Mouse (Mus musculus) layer of hippocampus, postnatal 25 days (tissue): ENCODE measurements around the gene Atp9a. TPM values are rescaled to one million over a fixed set of nuclear protein-coding genes. Genes with fewer than 3 reads are reported as not detected.
A peak's percentile ranks its signal among the peaks of the same experiment; 100 is the strongest.

Source experiments
- DNase-seq, 2 experiments: peaks; one replicate each; pipeline ENCODE4 v3.0.0; 2022; ENCODE audit warnings: mixed read lengths in 2 of 2, low spot score in 1 of 2; ENCODE audit errors: extremely low spot score in 1 of 2
- total RNA-seq, 2 experiments: library from RNA; stranded (reverse); gene quantifications; 2 replicates each; pipeline ENCODE4 v1.2.3; 2021

The Atp9a gene
- total RNA-seq, 2 experiments from 2014 or later, result 356 to 393 TPM

- DNase-seq, result peak; percentile 47 to 58
These were observed 743 bp downstream of the Atp9a start for GRCm38 (mm10) chr2:168741273-168742058.

- DNase-seq, result no peak
These were observed 1.7 kb downstream of the Atp9a start for GRCm38 (mm10) chr2:168740496-168740895.

GRCm38 (mm10) chr2:168738854-168739253 lies 3.4 kb downstream of the Atp9a start:
- no peak for DNase-seq

GRCm38 (mm10) chr2:168737878-168738277 lies 4.3 kb downstream of the Atp9a start:
- DNase-seq, result no peak

- no peak for DNase-seq
These were observed 8.2 kb downstream of the Atp9a start for GRCm38 (mm10) chr2:168734023-168734422.

- DNase-seq, result no peak
These were observed 11.0 kb downstream of the Atp9a start for GRCm38 (mm10) chr2:168731258-168731657.

GRCm38 (mm10) chr2:168729736-168730135 lies 12.5 kb downstream of the Atp9a start:
- DNase-seq, result no peak

GRCm38 (mm10) chr2:168728045-168728444 lies 14.2 kb downstream of the Atp9a start:
- no peak for DNase-seq

- DNase-seq, result no peak
These were observed 16.2 kb downstream of the Atp9a start for GRCm38 (mm10) chr2:168726007-168726406.

GRCm38 (mm10) chr2:168721313-168721712 lies 20.9 kb downstream of the Atp9a start:
- DNase-seq, result no peak

- DNase-seq, result no peak
These were observed 22.5 kb downstream of the Atp9a start for GRCm38 (mm10) chr2:168719742-168720141.

- no peak for DNase-seq
These were observed 23.5 kb downstream of the Atp9a start for GRCm38 (mm10) chr2:168718735-168719134.

- DNase-seq, result no peak
These were observed 23.9 kb downstream of the Atp9a start for GRCm38 (mm10) chr2:168718267-168718666.

GRCm38 (mm10) chr2:168712199-168713176 lies 29.7 kb downstream of the Atp9a start:
- DNase-seq, result no peak

GRCm38 (mm10) chr2:168710979-168711378 lies 31.2 kb downstream of the Atp9a start:
- DNase-seq, result no peak

GRCm38 (mm10) chr2:168707766-168708165 lies 34.4 kb downstream of the Atp9a start:
- DNase-seq, result no peak

GRCm38 (mm10) chr2:168702266-168702665 lies 39.9 kb downstream of the Atp9a start:
- DNase-seq, result no peak

- no peak for DNase-seq
These were observed 47.2 kb downstream of the Atp9a start for GRCm38 (mm10) chr2:168695027-168695403.

GRCm38 (mm10) chr2:168694379-168695026 lies 47.7 kb downstream of the Atp9a start:
- no peak for DNase-seq

GRCm38 (mm10) chr2:168691774-168692173 lies 50.4 kb downstream of the Atp9a start:
- peak; percentile 65 to 80 for DNase-seq

GRCm38 (mm10) chr2:168687326-168687725 lies 54.9 kb downstream of the Atp9a start:
- DNase-seq, result no peak
